Mouse (Mus musculus) myocyte (in vitro differentiated cells): ENCODE results near the gene Gm10135. TPM values are rescaled to one million over a fixed set of nuclear protein-coding genes. Genes with fewer than 3 reads are reported as not detected.

Experiments used
- H3K27me3 ChIP-seq: one replicate; pipeline ENCODE4 v1.6.1; 2011; ENCODE audit not compliant: control insufficient read depth, insufficient read depth, insufficient read length
- H3K36me3 ChIP-seq: one replicate; pipeline ENCODE4 v1.6.1; 2011; ENCODE audit not compliant: control insufficient read depth, insufficient read depth
- H3K4me2 ChIP-seq: one replicate; pipeline ENCODE4 v1.6.1; 2011; ENCODE audit warnings: low read depth, control low read depth
- H3K4me3 ChIP-seq: one replicate; pipeline ENCODE4 v1.5.1; 2011; ENCODE audit warnings: mild to moderate bottlenecking, control low read depth, moderate library complexity
- H3K79me2 ChIP-seq: one replicate; pipeline ENCODE4 v1.6.1; 2011; ENCODE audit not compliant: control insufficient read depth, insufficient read depth
- H3ac ChIP-seq: one replicate; pipeline ENCODE4 v1.6.1; 2011; ENCODE audit not compliant: control insufficient read depth, insufficient read length
- CEBPB ChIP-seq: IDR thresholded peaks from 2 replicates; pipeline ENCODE4 v1.6.1; 2011; ENCODE audit warnings: mild to moderate bottlenecking, moderate library complexity; ENCODE audit not compliant: poor library complexity, insufficient read depth, severe bottlenecking
- E2F4 ChIP-seq: IDR thresholded peaks from one replicate; pipeline ENCODE4 v1.6.1; 2011; ENCODE audit warnings: mild to moderate bottlenecking, control low read depth, moderate library complexity; ENCODE audit not compliant: insufficient read depth
- MAX ChIP-seq: IDR thresholded peaks from one replicate; pipeline ENCODE4 v1.6.1; 2011; ENCODE audit warnings: low read depth, mild to moderate bottlenecking, control low read depth
- MYOD1 ChIP-seq, 3 experiments: IDR thresholded peaks; one replicate each; pipeline ENCODE4 v1.6.1; 2011; ENCODE audit warnings: control low read depth in 2 of 3, low read depth in 2 of 3, mild to moderate bottlenecking in 2 of 3, moderate library complexity in 1 of 3; ENCODE audit not compliant: insufficient read length in 2 of 3, control insufficient read depth in 1 of 3
- MYOG ChIP-seq, 3 experiments: IDR thresholded peaks; one replicate each; pipeline ENCODE4 v1.6.1; 2011; ENCODE audit warnings: control low read depth in 2 of 3, low read depth in 2 of 3, mild to moderate bottlenecking in 2 of 3; ENCODE audit not compliant: insufficient read length in 2 of 3, control insufficient read depth in 1 of 3, insufficient read depth in 1 of 3
- POLR2A ChIP-seq: IDR thresholded peaks from one replicate; pipeline ENCODE4 v1.6.1; 2011; ENCODE audit warnings: low read depth, mild to moderate bottlenecking, control low read depth, moderate library complexity; ENCODE audit not compliant: insufficient read length
- POLR2AphosphoS2 ChIP-seq: IDR thresholded peaks from one replicate; pipeline ENCODE4 v1.6.1; 2011; ENCODE audit warnings: low read depth, control low read depth; ENCODE audit not compliant: insufficient read length
- REST ChIP-seq: IDR thresholded peaks from one replicate; pipeline ENCODE4 v1.6.1; 2011; ENCODE audit warnings: mild to moderate bottlenecking, control low read depth, moderate library complexity; ENCODE audit not compliant: insufficient read depth, insufficient read length
- SRF ChIP-seq: IDR thresholded peaks from one replicate; pipeline ENCODE4 v1.6.1; 2011; ENCODE audit warnings: low read depth; ENCODE audit not compliant: control insufficient read depth, insufficient read length
- TCF12 ChIP-seq: IDR thresholded peaks from one replicate; pipeline ENCODE4 v1.6.1; 2011; ENCODE audit warnings: mild to moderate bottlenecking, control low read depth; ENCODE audit not compliant: poor library complexity, insufficient read depth, severe bottlenecking
- TCF3 ChIP-seq: IDR thresholded peaks from one replicate; pipeline ENCODE4 v1.6.1; 2011; ENCODE audit warnings: low read depth, control low read depth; ENCODE audit not compliant: insufficient read length
- USF1 ChIP-seq: IDR thresholded peaks from one replicate; pipeline ENCODE4 v1.6.1; 2011; ENCODE audit warnings: low read depth, mild to moderate bottlenecking, control low read depth, moderate library complexity
- polyA plus RNA-seq: library from polyadenylated mRNA; unstranded; fragments of >200 nt; fragmentation: generic; extraction: Trizol; gene quantifications from one replicate; pipeline ENCODE4 v1.2.1, GENCODE M21; 2012; ENCODE audit warnings: missing spikeins

Gene Gm10135
- polyA plus RNA-seq, 1 experiment, result not detected

- Histone ChIP-seq H3K27me3 (no peaks in the 10 kb centered on the region), H3K36me3 (peaks cover 22% of the 10 kb centered on the region)
- TF ChIP-seq SRF (no peak), E2F4 (no peak), MYOD1 (IDR thresholded peaks at IDR 0.05; ENCODE audit: control insufficient read depth in 1 of 3, insufficient read length in 2 of 3, low read depth in 2 of 3) (no peak), CEBPB (no peak), MYOG (IDR thresholded peaks at IDR 0.05; ENCODE audit: control insufficient read depth in 1 of 3, insufficient read depth in 1 of 3, insufficient read length in 2 of 3, low read depth in 2 of 3) (no peak), TCF3 (no peak), REST (no peak), USF1 (no peak), TCF12 (no peak), POLR2A (no peak), POLR2AphosphoS2 (no peak), MAX (no peak)
These were observed 14.4 kb downstream of the Gm10135 start for GRCm38 (mm10) chr5:72960096-72960495.

GRCm38 (mm10) chr5:72957281-72957680 is 17.2 kb downstream of the Gm10135 start:
- Histone ChIP-seq H3K79me2 (peaks cover 17% of the 10 kb centered on the region), H3K36me3 (peaks cover 14% of the 10 kb centered on the region), H3K27me3 (no peaks in the 10 kb centered on the region), H3ac (no peak overlapping the region), H3K4me3 (no peak overlapping the region), H3K4me2 (no peak overlapping the region)
- TF ChIP-seq MYOD1 (IDR thresholded peaks at IDR 0.05; ENCODE audit: control insufficient read depth in 1 of 3, insufficient read length in 2 of 3, low read depth in 2 of 3) (no peak), MYOG (IDR thresholded peaks at IDR 0.05; ENCODE audit: control insufficient read depth in 1 of 3, insufficient read depth in 1 of 3, insufficient read length in 2 of 3, low read depth in 2 of 3) (no peak), TCF12 (no peak), USF1 (no peak), SRF (no peak), E2F4 (no peak), REST (no peak), MAX (no peak), CEBPB (no peak), POLR2A (no peak), POLR2AphosphoS2 (no peak), TCF3 (no peak)

More at GRCm38 (mm10) chr5:72960096-72960495, 14.4 kb downstream of the Gm10135 start:
- Histone ChIP-seq H3ac (no peak overlapping the region), H3K4me3 (no peak overlapping the region), H3K79me2 (no peaks in the 10 kb centered on the region), H3K4me2 (no peak overlapping the region)

GRCm38 (mm10) chr5:72953996-72954604 is 20.4 kb downstream of the Gm10135 start:
- H3K4me2 ChIP-seq, result no peak overlapping the region
- H3K79me2 ChIP-seq, result peaks cover 40% of the 10 kb centered on the region
- no peaks in the 10 kb centered on the region for H3K27me3 ChIP-seq
- no peak overlapping the region for H3K4me3 ChIP-seq
- peaks cover 14% of the 10 kb centered on the region for H3K36me3 ChIP-seq
- TF ChIP-seq MAX (no peak), TCF12 (no peak), POLR2A (no peak), SRF (no peak), MYOG (IDR thresholded peaks at IDR 0.05; ENCODE audit: control insufficient read depth in 1 of 3, insufficient read depth in 1 of 3, insufficient read length in 2 of 3, low read depth in 2 of 3) (no peak), REST (no peak), USF1 (no peak), E2F4 (no peak), TCF3 (no peak), MYOD1 (IDR thresholded peaks at IDR 0.05; ENCODE audit: control insufficient read depth in 1 of 3, insufficient read length in 2 of 3, low read depth in 2 of 3) (no peak), POLR2AphosphoS2 (no peak), CEBPB (no peak)
- H3ac ChIP-seq, result no peak overlapping the region

- Histone ChIP-seq H3K79me2 (peaks cover 41% of the 10 kb centered on the region), H3ac (no peak overlapping the region), H3K27me3 (no peaks in the 10 kb centered on the region), H3K4me2 (no peak overlapping the region), H3K4me3 (no peak overlapping the region), H3K36me3 (peaks cover 3% of the 10 kb centered on the region)
- TF ChIP-seq MYOD1 (IDR thresholded peaks at IDR 0.05; ENCODE audit: control insufficient read depth in 1 of 3, insufficient read length in 2 of 3, low read depth in 2 of 3) (no peak), POLR2A (no peak), POLR2AphosphoS2 (no peak), USF1 (no peak), MYOG (IDR thresholded peaks at IDR 0.05; ENCODE audit: control insufficient read depth in 1 of 3, insufficient read depth in 1 of 3, insufficient read length in 2 of 3, low read depth in 2 of 3) (no peak), MAX (no peak), REST (no peak), TCF3 (no peak), SRF (no peak), TCF12 (no peak)
These were observed 24.2 kb downstream of the Gm10135 start for GRCm38 (mm10) chr5:72950252-72950651.
